11 mouse cellular contexts compared by ENCODE assay signal in genomic region chrX:96006395-96006794, GRCm38 (mm10). TPM values are rescaled to one million over a fixed set of nuclear protein-coding genes. Genes with fewer than 3 reads are reported as not detected.
DNase-seq lines count a peak whose midpoint lies in the region; ATAC-seq lines count a peak whose summit lies in the region.
"Had no signal": no experiment of that assay in that cellular context is flagged by ENCODE, and none has a peak within 500 bp of the region (broad histone marks: within the 10 kb centered on the region; RNA-seq: fewer than 3 reads in every experiment).

No protein-coding gene starts in this region.

- no peak for ATAC-seq in monocyte, adult 5-6 weeks (replicated peaks; ENCODE audit: insufficient number of reproducible peaks, low FRiP score, low TSS enrichment, poor library complexity, severe bottlenecking)

- H3K36me3 ChIP-seq in splenic B cell, adult 2 months (ENCODE audit: control insufficient read depth, insufficient read depth, low read length, poor library complexity, severe bottlenecking), result no peaks in the 10 kb centered on the region
- H3K36me3 ChIP-seq: hindbrain, embryonic 15.5 days had no signal

- DNase-seq in embryo, embryonic 10.5 days (ENCODE audit: low spot score), result peak; percentile 4
- no peak for DNase-seq in embryo, embryonic 10 days (ENCODE audit: low spot score)
- DNase-seq in kidney, postnatal 10 days, result peak; percentile 18
- no peak for DNase-seq in kidney, adult 18-20 months
- peak; percentile 10 for DNase-seq in right cerebral cortex, postnatal 4 days
- DNase-seq in right cerebral cortex, adult 18-20 months, result no peak
- peak; percentile 38 for DNase-seq in splenic B cell, adult 2 months (ENCODE audit: low read depth, low spot score)
- DNase-seq: adrenal gland, adult 8-10 months; cerebellum, postnatal 10 days had no signal

- no peaks in the 10 kb centered on the region for H3K27me3 ChIP-seq in splenic B cell, adult 2 months (ENCODE audit: control insufficient read depth, insufficient read depth, low read length, poor library complexity, severe bottlenecking)
- H3K27me3 ChIP-seq: hindbrain, embryonic 15.5 days had no signal

RNA-seq across cellular contexts. Expression of gene Las1l, which starts 49.6 kb away (rescaled TPM):
- 31.7 to 43.8 TPM (median 42.4 TPM) in 3 replicates for total RNA-seq in monocyte, adult 5-6 weeks (2017)

Comparison
In these comparisons a context has a peak if more than half of its experiments do, and no peak if none do; other contexts are left out.
1. DNase-seq: peak in embryo, embryonic 10.5 days (single experiment), kidney, postnatal 10 days (single experiment), right cerebral cortex, postnatal 4 days (single experiment) and splenic B cell, adult 2 months (single experiment); none in embryo, embryonic 10 days (single experiment), kidney, adult 18-20 months (single experiment) and right cerebral cortex, adult 18-20 months (single experiment).